Mouse (Mus musculus): Measurements from ENCODE around the gene Frmd4a.

DNA sequence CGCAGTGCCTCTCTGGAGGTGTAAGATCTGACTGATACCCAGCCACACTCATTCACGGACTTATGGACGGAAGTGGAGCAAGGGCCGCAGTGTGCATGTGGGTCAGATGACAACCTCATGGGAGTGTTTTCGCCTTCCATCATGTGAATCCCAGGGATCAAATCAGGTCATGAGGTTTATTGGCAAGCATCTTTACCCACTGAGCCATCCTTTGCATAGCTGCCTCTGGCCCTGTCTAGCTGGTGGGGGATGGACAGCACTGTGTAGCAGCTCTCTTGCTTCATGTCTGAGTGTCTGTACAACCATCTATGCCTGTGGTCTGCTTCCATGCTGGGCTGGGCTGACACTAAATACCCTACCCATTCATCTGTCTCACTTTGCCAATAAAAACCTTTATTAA, 443.4 kb downstream of the Frmd4a start:
- TF ChIP-seq POLR2A (IDR thresholded peaks at IDR 0.05; ENCODE audit: borderline replicate concordance, extremely low read depth, insufficient read depth, insufficient read length, poor library complexity, severe bottlenecking) (no peak), CTCF (IDR thresholded peaks at IDR 0.05; ENCODE audit: borderline replicate concordance, extremely low read depth, insufficient read depth, insufficient read length) (no peak)
